17 mouse cellular contexts compared by ENCODE assay signal in the genomic region with DNA sequence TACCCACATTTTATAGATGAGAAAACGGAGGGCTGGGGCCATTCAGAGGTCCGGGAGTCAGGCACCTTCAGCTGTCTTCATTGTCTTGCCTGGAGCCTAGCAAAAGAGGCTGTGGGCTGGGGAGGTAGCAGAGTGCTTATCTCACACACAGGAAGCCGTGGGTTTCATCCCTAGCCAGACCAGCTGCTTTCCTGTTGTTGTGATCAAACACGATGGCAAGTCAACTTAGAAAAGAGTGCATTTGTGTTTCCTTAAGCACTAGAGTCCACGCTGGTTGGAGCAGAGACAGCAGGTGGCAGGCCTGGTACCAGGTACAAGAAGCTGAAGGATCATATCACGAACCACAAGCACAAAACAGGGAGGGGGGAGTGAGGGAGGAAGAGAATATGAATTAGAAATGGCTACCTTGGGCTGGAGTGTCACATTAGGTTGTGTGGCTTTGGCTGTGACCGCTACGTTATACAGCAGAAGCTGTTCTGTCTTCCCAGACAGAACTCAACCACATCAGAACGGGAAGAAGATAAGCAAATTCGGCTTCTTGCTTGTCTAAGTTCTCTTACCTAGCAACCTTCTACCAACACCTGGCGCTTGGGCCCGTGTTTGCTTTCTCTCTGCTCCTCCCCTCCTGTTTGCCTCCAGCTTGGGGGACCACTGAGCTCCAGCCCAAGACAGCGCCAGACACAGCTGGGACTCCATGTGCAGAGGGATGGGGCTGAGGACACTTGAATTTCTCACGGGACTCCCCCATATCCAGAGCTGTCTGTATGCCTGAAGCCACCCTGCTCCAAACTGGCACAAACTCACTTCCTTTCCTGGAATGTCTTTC.
DNase-seq lines count a peak whose midpoint lies in the region; ATAC-seq lines count a peak whose summit lies in the region.
"Had no signal": no experiment of that assay in that cellular context is flagged by ENCODE, and none has a peak within 500 bp of the region (broad histone marks: within the 10 kb centered on the region; RNA-seq: fewer than 3 reads in every experiment).

No protein-coding gene starts in this region.

- ATAC-seq in heart, embryonic 16.5 days (replicated peaks; ENCODE audit: extremely low read depth, insufficient read depth, low FRiP score) = peak; percentile 50; the same call in 1 of the 2 replicates
- ATAC-seq in neutrophil, adult 5-6 weeks (ENCODE audit: extremely low read depth, insufficient number of reproducible peaks, low FRiP score, poor library complexity, severe bottlenecking) = peak; percentile 8; the same call in 1 of the 2 replicates
- ATAC-seq: forebrain, postnatal 0 days; intestine, embryonic 16.5 days had no signal

- peaks cover 19% of the 10 kb centered on the region for H3K4me1 ChIP-seq in heart, embryonic 16.5 days (ENCODE audit: control insufficient read depth, insufficient read depth, low read length)

- H3K27ac ChIP-seq in heart, embryonic 16.5 days (ENCODE audit: low read length) = peak overlapping the region; percentile 47
- H3K27ac ChIP-seq: heart, embryonic 15.5 days; neural tube, embryonic 15.5 days had no signal

- 54% methylated on average over 14 of the region's 14 CpGs for WGBS in heart, embryonic 16.5 days

- no peak overlapping the region for H3K4me3 ChIP-seq in heart, embryonic 16.5 days (ENCODE audit: low read length)
- H3K4me3 ChIP-seq: heart, embryonic 15.5 days; neural tube, embryonic 15.5 days had no signal

- H3K27me3 ChIP-seq in heart, embryonic 16.5 days (ENCODE audit: control insufficient read depth, insufficient read depth, low read length) = peaks cover 2% of the 10 kb centered on the region; the same call in 1 of the 2 replicates
- H3K27me3 ChIP-seq: neural tube, embryonic 15.5 days had no signal

- intact Hi-C loops in heart, postnatal 25 days (cut with DNase I) = no loop called here

- no peaks in the 10 kb centered on the region for H3K9me3 ChIP-seq in heart, embryonic 16.5 days (replicated peaks; ENCODE audit: control insufficient read depth, low read length)
- H3K9me3 ChIP-seq: heart, embryonic 15.5 days; neural tube, embryonic 15.5 days had no signal

- DNase-seq in heart, postnatal 25 days (ENCODE audit: low spot score) = no peak
- peak; percentile 15 for DNase-seq in spleen, postnatal 36 days (ENCODE audit: low spot score in 2 of 2)
- DNase-seq in spleen, adult 18-20 months = no peak
- no peak for DNase-seq in cerebellum, adult 8-10 months
- DNase-seq in right cerebral cortex, postnatal 10 days (ENCODE audit: low spot score in 2 of 2) = no peak
- no peak for DNase-seq in heart, adult 8-10 months (ENCODE audit: low spot score)
- DNase-seq: cerebellum, adult 11-12 months; embryo, embryonic 11 days; forebrain, postnatal 0 days; gastrocnemius, postnatal 25 days; kidney, postnatal 10 days; lung, postnatal 14 days had no signal

- no peak overlapping the region for H3K4me2 ChIP-seq in heart, embryonic 16.5 days (ENCODE audit: low read depth, low read length)
- H3K4me2 ChIP-seq: heart, embryonic 15.5 days; neural tube, embryonic 15.5 days had no signal

- no peaks in the 10 kb centered on the region for H3K36me3 ChIP-seq in heart, embryonic 16.5 days (ENCODE audit: control insufficient read depth, insufficient read depth)
- H3K36me3 ChIP-seq: heart, embryonic 15.5 days; neural tube, embryonic 15.5 days had no signal

- H3K9ac ChIP-seq in heart, embryonic 16.5 days (ENCODE audit: low read length) = no peak overlapping the region
- H3K9ac ChIP-seq: forebrain, postnatal 0 days; heart, embryonic 15.5 days; neural tube, embryonic 15.5 days had no signal

Comparison
In these comparisons a context has a peak if more than half of its experiments do, and no peak if none do; other contexts are left out.
1. DNase-seq: peak in spleen, postnatal 36 days (2 of 2); none in heart, postnatal 25 days (single experiment), spleen, adult 18-20 months (0 of 2), cerebellum, adult 8-10 months (single experiment), right cerebral cortex, postnatal 10 days (0 of 2) and heart, adult 8-10 months (single experiment).